Mouse (Mus musculus) kidney, adult 18-20 months (tissue): ENCODE data around the gene Cldn3.
A peak's percentile ranks its signal among the peaks of the same experiment; 100 is the strongest.
"Not testable (repeated sequence)": the region's sequence is repeated elsewhere in the genome, so short reads cannot be mapped to it uniquely, and the experiment has no call there.

Source experiments
- DNase-seq: peaks from one replicate; pipeline ENCODE4 v3.0.0; 2021

The Cldn3 gene

GRCm38 (mm10) chr5:134985633-134986297 is at the start of gene Cldn3:
Cldn3 (plus strand) TSS chr5:134986214.
- peak; percentile 79 for DNase-seq

- no peak for DNase-seq
Observed at GRCm38 (mm10) chr5:134936626-134937185, 49.3 kb upstream of the Cldn3 start.

GRCm38 (mm10) chr5:134939069-134939468 is 46.9 kb upstream of the Cldn3 start:
- no peak for DNase-seq

GRCm38 (mm10) chr5:134939554-134939953 is 46.5 kb upstream of the Cldn3 start:
- not testable (repeated sequence) for DNase-seq

GRCm38 (mm10) chr5:134941472-134942209 is 44.4 kb upstream of the Cldn3 start:
- DNase-seq, result no peak

- no peak for DNase-seq
Observed at GRCm38 (mm10) chr5:134942740-134943139, 43.3 kb upstream of the Cldn3 start.

- no peak for DNase-seq
Observed at GRCm38 (mm10) chr5:134944179-134944578, 41.8 kb upstream of the Cldn3 start.

- no peak for DNase-seq
Observed at GRCm38 (mm10) chr5:134945266-134945959, 40.6 kb upstream of the Cldn3 start.

GRCm38 (mm10) chr5:134946063-134946856 is 39.8 kb upstream of the Cldn3 start:
- DNase-seq, result no peak

- peak; percentile 35 for DNase-seq
Observed at GRCm38 (mm10) chr5:134946857-134947255, 39.2 kb upstream of the Cldn3 start, which contains the start of gene Cldn4. Cldn4 (minus strand) TSS chr5:134946934.

- DNase-seq, result no peak
Observed at GRCm38 (mm10) chr5:134947420-134948084, 38.5 kb upstream of the Cldn3 start.

- no peak for DNase-seq
Observed at GRCm38 (mm10) chr5:134948085-134948439, 38.0 kb upstream of the Cldn3 start.

GRCm38 (mm10) chr5:134951053-134951884 is 34.7 kb upstream of the Cldn3 start:
- DNase-seq, result no peak

GRCm38 (mm10) chr5:134955491-134955890 is 30.5 kb upstream of the Cldn3 start:
- no peak for DNase-seq

GRCm38 (mm10) chr5:134959114-134959513 is 26.9 kb upstream of the Cldn3 start:
- DNase-seq, result peak; percentile 13

- DNase-seq, result no peak
Observed at GRCm38 (mm10) chr5:134960430-134960829, 25.6 kb upstream of the Cldn3 start.

- no peak for DNase-seq
Observed at GRCm38 (mm10) chr5:134961519-134961918, 24.5 kb upstream of the Cldn3 start.

- no peak for DNase-seq
Observed at GRCm38 (mm10) chr5:134963546-134963945, 22.5 kb upstream of the Cldn3 start.

GRCm38 (mm10) chr5:134964655-134965054 is 21.4 kb upstream of the Cldn3 start:
- not testable (repeated sequence) for DNase-seq

GRCm38 (mm10) chr5:134965473-134965851 is 20.6 kb upstream of the Cldn3 start:
- DNase-seq, result peak; percentile 78
